Mouse (Mus musculus) skeletal muscle tissue, postnatal 0 days (tissue): ENCODE data around the gene Slc39a10. TPM values are rescaled to one million over a fixed set of nuclear protein-coding genes. Genes with fewer than 3 reads are reported as not detected.

Source experiments
- polyA plus RNA-seq: library from polyadenylated mRNA; unstranded; fragments of >200 nt; fragmentation: Nextera tagmentation; extraction: Ambion mirVana; gene quantifications from 2 replicates; pipeline ENCODE4 v1.2.1, GENCODE M21; 2015

Slc39a10 gene
- 9.2 and 9.4 TPM in 2 replicates for polyA plus RNA-seq

GRCm38 (mm10) chr1:46892752-46893151 is at the start of gene Slc39a10:
TSS of gene Slc39a10 (minus strand) at chr1:46892852.

